Mouse (Mus musculus) liver, embryonic 14.5 days (tissue): Measurements from ENCODE around the gene Tmem80. TPM values are rescaled to one million over a fixed set of nuclear protein-coding genes. Genes with fewer than 3 reads are reported as not detected.

Experiments
- ATAC-seq: fragments of 200-750 bp; cut with Nextera tagmentation; 2 replicates; pipeline ENCODE4 v1.8.0; 2017; ENCODE audit warnings: moderate number of reproducible peaks, mild to moderate bottlenecking, moderate library complexity; ENCODE audit not compliant: insufficient read depth
- DNase-seq, 3 experiments: peaks; one replicate each; pipeline ENCODE4 v3.0.0-alpha.2; 2012 to 2013; ENCODE audit warnings: low read depth in 3 of 3, low spot score in 3 of 3
- H3K27ac ChIP-seq: fragments of 300-500 bp; sonication (generic); 2 replicates; pipeline ENCODE4 v1.5.1; 2014; ENCODE audit warnings: moderate library complexity, mild to moderate bottlenecking, control low read depth, inconsistent platforms
- H3K27me3 ChIP-seq: fragments of 300-500 bp; sonication (generic); 2 replicates; pipeline ENCODE4 v1.6.1; 2014; ENCODE audit warnings: mild to moderate bottlenecking, low read length, moderate library complexity; ENCODE audit not compliant: control insufficient read depth, insufficient read depth
- H3K36me3 ChIP-seq: fragments of 300-500 bp; sonication (generic); replicated peaks from 2 replicates; pipeline ENCODE4 v1.6.1; 2014; ENCODE audit warnings: low read depth; ENCODE audit not compliant: control insufficient read depth, insufficient read depth
- H3K4me1 ChIP-seq, 2 experiments: fragments of 200-500 bp in 1 of 2; fragments of 300-500 bp in 1 of 2; sonication (generic) in 1 of 2; replicated peaks; 2 replicates each; pipeline ENCODE4 v1.6.1; 2012 to 2014; ENCODE audit warnings: antibody characterized with exemption in 1 of 2, inconsistent platforms in 1 of 2, low read length in 1 of 2; ENCODE audit not compliant: control insufficient read depth in 2 of 2, insufficient read depth in 2 of 2
- H3K4me2 ChIP-seq: fragments of 300-500 bp; sonication (generic); 2 replicates; pipeline ENCODE4 v1.6.1; 2014; ENCODE audit warnings: low read depth, mild to moderate bottlenecking, control low read depth, moderate library complexity
- H3K4me3 ChIP-seq, 2 experiments: fragments of 200-500 bp in 1 of 2; fragments of 300-500 bp in 1 of 2; sonication (generic) in 1 of 2; 2 replicates each; pipeline ENCODE4 v1.5.1; 2012 to 2014; ENCODE audit warnings: low read depth in 2 of 2, low read length in 2 of 2, mild to moderate bottlenecking in 2 of 2, control low read depth in 1 of 2, inconsistent platforms in 1 of 2, moderate library complexity in 1 of 2; ENCODE audit not compliant: insufficient read depth in 1 of 2
- H3K9ac ChIP-seq: fragments of 300-500 bp; sonication (generic); replicated peaks from 2 replicates; pipeline ENCODE4 v1.6.1; 2014; ENCODE audit warnings: mild to moderate bottlenecking, control low read depth, moderate library complexity
- H3K9me3 ChIP-seq: fragments of 300-500 bp; sonication (generic); 2 replicates; pipeline ENCODE4 v1.6.1; 2016; ENCODE audit warnings: low read length, mixed read lengths; ENCODE audit not compliant: control insufficient read depth
- CTCF ChIP-seq: IDR thresholded peaks from 2 replicates; pipeline ENCODE4 v1.5.1; 2016; ENCODE audit warnings: antibody characterized with exemption, low read depth, control low read depth
- EP300 ChIP-seq: IDR thresholded peaks from 2 replicates; pipeline ENCODE4 v1.6.1; 2016; ENCODE audit warnings: antibody characterized with exemption, low read depth
- WGBS: fragments of 180-500 bp; shearing (Covaris S2); extraction: QIAGEN DNeasy Blood & Tissue Kit; methylation state at CpG from one replicate; pipeline ENCODE4 v1.1.7; 2014; ENCODE audit not compliant: insufficient replicate concordance; 5-methylcytosine and 5-hydroxymethylcytosine counted together
- polyA plus RNA-seq, 2 experiments: library from polyadenylated mRNA; depleted of rRNA in 1 of 2; stranded (reverse) in 1 of 2; unstranded in 1 of 2; fragments of >200 nt; fragmentation: Nextera tagmentation in 1 of 2; extraction: Ambion mirVana in 1 of 2; gene quantifications; 2 replicates each; pipeline versions ENCODE4 v1.2.1 to v1.2.3; 2012 to 2014

Gene Tmem80
- polyA plus RNA-seq, 2 experiments, result 11.3 to 13.6 TPM

GRCm38 (mm10) chr7:141314416-141314815 lies 13.1 kb upstream of the Tmem80 start:
- Histone ChIP-seq H3K4me3 (no peak overlapping the region), H3K27ac (no peak overlapping the region), H3K27me3 (no peaks in the 10 kb centered on the region), H3K9me3 (no peaks in the 10 kb centered on the region), H3K9ac (no peak overlapping the region), H3K36me3 (peaks cover 62% of the 10 kb centered on the region), H3K4me1 (no peaks in the 10 kb centered on the region), H3K4me2 (no peak overlapping the region)
- 72% methylated on average over 2 of the region's 2 CpGs for WGBS
- TF ChIP-seq CTCF, result no peak
- TF ChIP-seq EP300, result no peak
- DNase-seq (no peak), ATAC-seq (no peak)

GRCm38 (mm10) chr7:141315076-141315475 lies 12.5 kb upstream of the Tmem80 start:
- H3K4me1 ChIP-seq, result no peaks in the 10 kb centered on the region
- H3K36me3 ChIP-seq, result peaks cover 62% of the 10 kb centered on the region
- TF ChIP-seq EP300, result no peak
- no peak for TF ChIP-seq CTCF
- DNase-seq, result no peak
- ATAC-seq, result no peak
- no peak overlapping the region for H3K4me3 ChIP-seq
- H3K27ac ChIP-seq, result no peak overlapping the region
- H3K4me2 ChIP-seq, result no peak overlapping the region
- no peaks in the 10 kb centered on the region for H3K27me3 ChIP-seq
- 60% methylated on average over 8 of the region's 8 CpGs for WGBS
- H3K9ac ChIP-seq, result no peak overlapping the region; the same call in 1 of the 2 replicates
- no peaks in the 10 kb centered on the region for H3K9me3 ChIP-seq

- no peaks in the 10 kb centered on the region for H3K27me3 ChIP-seq
- no peak overlapping the region for H3K4me2 ChIP-seq
- WGBS, result 73% methylated on average over 5 of the region's 5 CpGs
- no peak overlapping the region for H3K27ac ChIP-seq
- TF ChIP-seq EP300 (no peak), CTCF (peak; percentile 74)
- no peak overlapping the region for H3K9ac ChIP-seq
- H3K36me3 ChIP-seq, result peaks cover 62% of the 10 kb centered on the region
- DNase-seq, result no peak
- H3K9me3 ChIP-seq, result no peaks in the 10 kb centered on the region
- no peaks in the 10 kb centered on the region for H3K4me1 ChIP-seq
- H3K4me3 ChIP-seq, result no peak overlapping the region
- no peak; the same call in 1 of the 2 replicates for ATAC-seq
These were observed 11.6 kb upstream of the Tmem80 start for GRCm38 (mm10) chr7:141315974-141316373.

GRCm38 (mm10) chr7:141317619-141318132 lies 9.9 kb upstream of the Tmem80 start:
- peaks cover 67% of the 10 kb centered on the region for H3K36me3 ChIP-seq

GRCm38 (mm10) chr7:141319446-141319845 lies 8.1 kb upstream of the Tmem80 start:
- WGBS, result 69% methylated on average over 2 of the region's 2 CpGs
- Histone ChIP-seq H3K4me2 (no peak overlapping the region), H3K27ac (no peak overlapping the region), H3K4me1 (no peaks in the 10 kb centered on the region), H3K9me3 (no peaks in the 10 kb centered on the region), H3K4me3 (no peak overlapping the region), H3K27me3 (no peaks in the 10 kb centered on the region), H3K36me3 (peaks cover 62% of the 10 kb centered on the region), H3K9ac (no peak overlapping the region)
- no peak for TF ChIP-seq CTCF
- no peak for TF ChIP-seq EP300
- no peak for DNase-seq
- no peak for ATAC-seq

More at GRCm38 (mm10) chr7:141317619-141318132, 9.9 kb upstream of the Tmem80 start:
- ATAC-seq, result no peak
- TF ChIP-seq CTCF (no peak), EP300 (no peak)
- DNase-seq, result no peak
- Histone ChIP-seq H3K4me3 (no peak overlapping the region), H3K27ac (no peak overlapping the region), H3K27me3 (no peaks in the 10 kb centered on the region), H3K9me3 (no peaks in the 10 kb centered on the region), H3K9ac (no peak overlapping the region), H3K4me1 (no peaks in the 10 kb centered on the region), H3K4me2 (no peak overlapping the region)
- 67% methylated on average over 1 of the region's 1 CpGs for WGBS
